Mouse (Mus musculus) kidney, adult 2 months (tissue): ENCODE measurements around the gene H2-T24.

Experiments
- CTCF ChIP-seq: fragments of 200-500 bp; conservative IDR thresholded peaks from 2 replicates; pipeline ENCODE4 v1.5.1; 2011; ENCODE audit warnings: low read depth, mild to moderate bottlenecking, control low read depth, low read length, moderate library complexity, mixed read lengths; ENCODE audit not compliant: insufficient read depth, insufficient read length
- POLR2A ChIP-seq: fragments of 200-500 bp; IDR thresholded peaks from one replicate; pipeline ENCODE4 v1.6.1; 2011; ENCODE audit warnings: low read depth, low read length, control low read depth

DNA sequence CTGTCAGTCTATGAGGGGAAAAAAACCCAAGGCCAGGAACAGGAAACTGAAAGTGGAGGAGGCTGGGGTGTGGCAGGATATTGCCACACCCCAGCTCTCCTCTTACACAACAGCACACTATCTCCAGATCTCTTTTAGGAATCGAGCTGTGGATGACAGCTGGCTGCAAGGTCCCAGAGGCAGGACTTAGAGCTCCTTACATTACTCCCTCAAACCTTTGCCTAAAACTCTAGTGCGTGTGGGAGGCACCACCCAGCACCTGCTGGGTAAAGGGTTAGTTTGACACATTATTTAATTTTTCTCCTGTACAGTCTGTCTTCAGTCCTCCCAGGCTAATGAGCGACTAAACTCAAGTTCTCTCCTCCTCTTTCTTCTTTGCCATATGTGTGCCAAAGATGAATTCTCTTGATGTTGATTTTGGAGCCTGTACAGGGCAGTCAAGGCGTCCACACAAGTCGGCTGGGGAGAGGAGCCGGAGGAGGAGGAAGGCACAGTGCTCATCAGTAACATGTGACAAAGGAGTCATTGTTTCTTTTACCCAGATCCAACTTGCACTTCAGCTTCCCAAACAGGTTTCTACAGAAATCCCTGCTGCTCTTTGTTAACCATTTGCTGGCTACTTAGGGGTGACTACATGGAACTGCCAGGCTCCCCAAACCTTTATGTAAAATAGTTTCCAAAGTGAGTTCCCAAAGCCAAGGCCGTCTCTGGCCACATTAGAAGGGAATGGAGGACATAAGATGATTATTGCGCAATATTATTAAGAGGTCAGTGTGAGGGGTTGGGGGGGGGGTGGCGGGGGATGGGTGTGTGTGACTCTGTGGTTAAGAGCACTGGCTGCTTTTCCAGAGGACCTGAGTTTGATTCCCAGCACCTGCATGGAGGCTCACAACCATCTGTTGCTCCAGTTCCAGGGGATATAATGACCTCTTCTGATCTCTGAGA lies 3.6 kb upstream of the H2-T24 start:
- TF ChIP-seq POLR2A (no peak), CTCF (no peak)
